Mouse (Mus musculus) CH12.LX (cell line): ENCODE data around the gene Mgll. TPM values are rescaled to one million over a fixed set of nuclear protein-coding genes. Genes with fewer than 3 reads are reported as not detected.
A peak's percentile ranks its signal among the peaks of the same experiment; 100 is the strongest.

ENCODE experiments used
- DNase-seq: peaks from one replicate; pipeline ENCODE4 v3.0.0-alpha.2; 2013; ENCODE audit errors: extremely low read depth
- H3K27ac ChIP-seq: 2 replicates; pipeline ENCODE4 v1.5.1; 2012; ENCODE audit warnings: low read depth, mild to moderate bottlenecking, control low read depth, moderate library complexity; ENCODE audit not compliant: insufficient read depth
- H3K27me3 ChIP-seq: replicated peaks from 2 replicates; pipeline ENCODE3; 2012; ENCODE audit warnings: inconsistent platforms
- H3K36me3 ChIP-seq, 2 experiments: replicated peaks in 1 of 2; 2 replicates each; pipeline versions ENCODE3 to v1.6.1; 2012; ENCODE audit warnings: inconsistent platforms in 1 of 2, low read length in 1 of 2, mild to moderate bottlenecking in 1 of 2, mixed read lengths in 1 of 2, moderate library complexity in 1 of 2; ENCODE audit not compliant: control insufficient read depth in 1 of 2, insufficient read depth in 1 of 2
- H3K4me1 ChIP-seq, 2 experiments: 2 replicates each; pipeline ENCODE4 v1.6.1; 2012; ENCODE audit warnings: inconsistent platforms in 1 of 2, moderate library complexity in 1 of 2; ENCODE audit not compliant: insufficient read depth in 2 of 2, control insufficient read depth in 1 of 2
- H3K4me2 ChIP-seq: 2 replicates; pipeline ENCODE4 v1.6.1; 2012; ENCODE audit warnings: low read depth, mild to moderate bottlenecking, control low read depth; ENCODE audit not compliant: poor library complexity, insufficient read depth, severe bottlenecking
- H3K4me3 ChIP-seq, 3 experiments: fragments of 150-350 bp in 1 of 3; sonication (generic) in 1 of 3; replicated peaks in 1 of 3; 2 replicates each; pipeline versions ENCODE3 to v1.5.1; 2011 to 2012; ENCODE audit warnings: low read depth in 2 of 3, low read length in 2 of 3, mild to moderate bottlenecking in 2 of 3, moderate library complexity in 2 of 3, control low read depth in 1 of 3, improper control_type of control experiment in 1 of 3, inconsistent platforms in 1 of 3, mixed read lengths in 1 of 3; ENCODE audit not compliant: poor library complexity in 1 of 3
- H3K79me2 ChIP-seq: replicated peaks from 2 replicates; pipeline ENCODE4 v1.6.1; 2012; ENCODE audit warnings: mild to moderate bottlenecking, moderate library complexity; ENCODE audit not compliant: control insufficient read depth, poor library complexity, insufficient read depth, severe bottlenecking; ENCODE audit errors: extremely low read depth
- H3K9ac ChIP-seq: 2 replicates; pipeline ENCODE4 v1.6.1; 2012; ENCODE audit warnings: low read depth, mild to moderate bottlenecking, control low read depth, moderate library complexity; ENCODE audit not compliant: insufficient read depth
- H3K9me3 ChIP-seq: replicated peaks from 2 replicates; pipeline ENCODE3; 2012; ENCODE audit warnings: low read length, inconsistent platforms, mixed read lengths
- BHLHE40 ChIP-seq: IDR thresholded peaks from 2 replicates; pipeline ENCODE4 v1.6.1; 2011; ENCODE audit warnings: mild to moderate bottlenecking, low read depth, low read length, improper control_type of control experiment
- CHD2 ChIP-seq: IDR thresholded peaks from 2 replicates; pipeline ENCODE4 v1.6.1; 2011; ENCODE audit warnings: low read length, improper control_type of control experiment
- EP300 ChIP-seq: IDR thresholded peaks from 2 replicates; pipeline ENCODE4 v1.6.1; 2011; ENCODE audit warnings: low read length, improper control_type of control experiment
- ETS1 ChIP-seq: conservative IDR thresholded peaks from 2 replicates; pipeline ENCODE4 v1.6.1; 2012; ENCODE audit warnings: low read depth, mild to moderate bottlenecking, inconsistent platforms, low read length, improper control_type of control experiment, moderate library complexity
- HCFC1 ChIP-seq: IDR thresholded peaks from 2 replicates; pipeline ENCODE4 v1.6.1; 2012; ENCODE audit warnings: low read depth, mild to moderate bottlenecking, inconsistent platforms, low read length, improper control_type of control experiment
- IRF4 ChIP-seq: IDR thresholded peaks from 2 replicates; pipeline ENCODE4 v1.6.1; 2014; ENCODE audit warnings: low read depth, mild to moderate bottlenecking, inconsistent platforms, low read length, improper control_type of control experiment
- JUND ChIP-seq: conservative IDR thresholded peaks from 2 replicates; pipeline ENCODE4 v1.6.1; 2011; ENCODE audit warnings: low read depth, low read length, improper control_type of control experiment
- KAT2A ChIP-seq: IDR thresholded peaks from 2 replicates; pipeline ENCODE4 v1.6.1; 2012; ENCODE audit warnings: low read length, improper control_type of control experiment, inconsistent platforms; ENCODE audit not compliant: insufficient replicate concordance
- MAFK ChIP-seq: IDR thresholded peaks from 2 replicates; pipeline ENCODE4 v1.6.1; 2011; ENCODE audit warnings: low read length, improper control_type of control experiment; ENCODE audit not compliant: insufficient replicate concordance
- MEF2A ChIP-seq: IDR thresholded peaks from 2 replicates; pipeline ENCODE4 v1.6.1; 2014; ENCODE audit warnings: low read depth, mild to moderate bottlenecking, inconsistent platforms, low read length, improper control_type of control experiment, borderline replicate concordance
- MYC ChIP-seq: IDR thresholded peaks from 2 replicates; pipeline ENCODE4 v1.6.1; 2011; ENCODE audit warnings: low read depth, mild to moderate bottlenecking, improper control_type of control experiment, low read length
- NELFE ChIP-seq: IDR thresholded peaks from 2 replicates; pipeline ENCODE4 v1.6.1; 2011; ENCODE audit warnings: low read depth, low read length, improper control_type of control experiment
- PAX5 ChIP-seq: IDR thresholded peaks from 2 replicates; pipeline ENCODE4 v1.6.1; 2012; ENCODE audit warnings: low read length, inconsistent platforms, mixed read lengths
- POLR2A ChIP-seq: IDR thresholded peaks from 2 replicates; pipeline ENCODE4 v1.6.1; 2011; ENCODE audit warnings: low read depth, mild to moderate bottlenecking, improper control_type of control experiment, low read length
- POLR2AphosphoS2 ChIP-seq: IDR thresholded peaks from 2 replicates; pipeline ENCODE4 v1.6.1; 2011; ENCODE audit warnings: low read depth, low read length, improper control_type of control experiment
- SMC3 ChIP-seq: IDR thresholded peaks from 2 replicates; pipeline ENCODE4 v1.6.1; 2011; ENCODE audit warnings: low read depth, low read length, improper control_type of control experiment
- TBP ChIP-seq: conservative IDR thresholded peaks from 2 replicates; pipeline ENCODE4 v1.6.1; 2011; ENCODE audit warnings: low read depth, low read length, improper control_type of control experiment
- ZNF384 ChIP-seq: IDR thresholded peaks from 2 replicates; pipeline ENCODE4 v1.6.1; 2012; ENCODE audit warnings: low read depth, low read length, improper control_type of control experiment, inconsistent platforms
- dilution Hi-C: fragments of 300-500 bp; cut with MboI; formaldehyde crosslinking; loops from 2 replicates; pipeline ENCODE4 v1.14.3; 2020; ENCODE audit warnings: low sequenced_read_pairs; ENCODE audit not compliant: extremely low pct_unique_long_range_greater_than_20kb, extremely low pct_ligation_motif_present
- in situ Hi-C: fragments of 300-500 bp; cut with MboI; formaldehyde crosslinking; loops from 3 replicates; pipeline ENCODE4 v1.14.3; 2019; ENCODE audit warnings: low sequenced_read_pairs, low pct_ligation_motif_present, low pct_unique_long_range_greater_than_20kb, mixed read lengths
- polyA plus RNA-seq: library from polyadenylated mRNA; unstranded; fragments of >175 nt; gene quantifications from 2 replicates; pipeline ENCODE4 v1.2.1, GENCODE M21; 2012; ENCODE audit warnings: low read depth; ENCODE audit not compliant: insufficient read length
- total RNA-seq, 2 experiments: library from RNA; depleted of rRNA; stranded (reverse); fragments of 300-350 nt in 1 of 2; fragments of >200 nt in 1 of 2; gene quantifications; 2 replicates each; pipeline ENCODE4 v1.2.3; 2012 to 2014

Mgll gene
- total and polyA plus RNA-seq, 3 experiments = 60.8 to 81.1 (median 76.5) TPM

DNA sequence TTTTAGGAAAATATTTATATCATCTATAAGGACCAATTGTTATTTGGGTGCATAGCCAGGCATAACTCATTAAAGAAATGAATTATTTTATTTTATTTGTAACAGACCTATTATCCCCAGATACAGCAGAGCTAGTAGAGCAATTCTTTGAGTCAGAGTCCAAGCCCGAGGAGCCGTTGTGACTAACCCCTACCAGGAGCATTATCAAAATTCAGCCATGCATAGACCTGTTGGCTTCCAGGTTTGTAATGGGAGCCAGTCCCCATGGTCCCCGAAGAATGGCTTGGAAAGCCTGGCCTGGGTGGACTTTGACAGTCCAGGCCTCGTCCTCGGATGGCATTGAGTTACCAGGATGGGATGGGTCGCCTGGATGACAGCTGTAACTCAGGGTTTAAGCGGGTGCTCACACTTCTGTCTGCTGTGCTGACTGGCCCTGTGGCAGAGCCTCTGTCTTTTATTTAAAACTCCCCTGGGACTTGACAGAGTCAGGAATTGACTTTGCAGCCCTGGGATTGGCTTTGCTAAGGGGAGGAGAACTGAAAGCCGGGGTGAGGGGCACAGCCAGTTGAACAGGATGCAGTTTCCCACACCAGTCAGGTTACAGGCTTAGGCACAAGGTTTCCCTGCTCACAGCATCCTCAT lies 54.0 kb downstream of the Mgll start:
- in situ Hi-C loops = no loop called here
- peaks cover 20 to 37% of the 10 kb centered on the region in 2 experiments for H3K36me3 ChIP-seq

DNA sequence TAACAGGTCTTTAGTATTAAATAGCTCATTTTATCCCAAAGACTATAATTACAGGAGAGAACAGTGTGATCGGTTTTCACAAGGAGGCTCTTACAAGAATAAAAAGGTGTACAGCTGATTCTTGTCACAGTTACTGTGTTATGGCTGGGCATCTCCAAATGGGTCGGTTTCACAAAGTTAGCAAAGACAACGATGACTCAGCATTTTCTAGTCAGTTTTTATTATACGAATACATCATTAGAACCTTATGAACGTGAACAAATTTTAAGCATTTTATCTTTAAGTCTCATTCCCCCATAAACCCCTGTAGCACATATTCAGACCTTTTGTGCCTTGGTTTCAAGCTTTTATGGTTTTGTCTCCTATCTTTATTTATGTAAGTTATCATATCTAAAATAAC lies 55.5 kb downstream of the Mgll start:
- peaks cover 57% of the 10 kb centered on the region for H3K79me2 ChIP-seq
- in situ Hi-C loops = no loop called here
- peaks cover 41 to 87% of the 10 kb centered on the region in 2 experiments for H3K4me1 ChIP-seq
- no peaks in the 10 kb centered on the region for H3K9me3 ChIP-seq
- no peaks in the 10 kb centered on the region for H3K27me3 ChIP-seq
- no peak overlapping the region for H3K4me3 ChIP-seq
- no peak overlapping the region for H3K9ac ChIP-seq
- H3K36me3 ChIP-seq = peaks cover 25 to 43% of the 10 kb centered on the region in 2 experiments
- H3K4me2 ChIP-seq = no peak overlapping the region
- H3K27ac ChIP-seq = no peak overlapping the region
- DNase-seq = no peak
- TF ChIP-seq MYC = no peak
- TF ChIP-seq MAFK = peak; percentile 99
- dilution Hi-C loops = no loop called here

More for the DNA sequence above, 54.0 kb downstream of the Mgll start:
- Histone ChIP-seq H3K9ac (no peak overlapping the region), H3K4me1 (peaks cover 44 to 87% of the 10 kb centered on the region in 2 experiments), H3K9me3 (no peaks in the 10 kb centered on the region), H3K27me3 (no peaks in the 10 kb centered on the region), H3K27ac (peak overlapping the region; percentile 72), H3K79me2 (peaks cover 53% of the 10 kb centered on the region), H3K4me2 (peak overlapping the region; percentile 41; the same call in 1 of the 2 replicates), H3K4me3 (no peak overlapping the region)
- dilution Hi-C loops = no loop called here
- DNase-seq = peak; percentile 75
- TF ChIP-seq NELFE = no peak
- 0 out of 2 replicates have a peak, but pooled peaks have one; percentile 21 for TF ChIP-seq CHD2
- TF ChIP-seq IRF4 = peak; percentile 75
- peak; percentile 59 for TF ChIP-seq BHLHE40
- peak; percentile 29; the same call in 1 of the 2 replicates for TF ChIP-seq POLR2A
- TF ChIP-seq MEF2A = 0 out of 2 replicates have a peak, but pooled peaks have one; percentile 25
- TF ChIP-seq SMC3 = peak; percentile 20; the same call in 1 of the 2 replicates
- TF ChIP-seq EP300 = peak; percentile 65
- peak; percentile 34 for TF ChIP-seq ETS1
- TF ChIP-seq POLR2AphosphoS2 = no peak; the same call in 1 of the 2 replicates
- TF ChIP-seq KAT2A = 0 out of 2 replicates have a peak, but pooled peaks have one; percentile 33
- TF ChIP-seq JUND = 0 out of 2 replicates have a peak, but pooled peaks have one; percentile 24
- no peak for TF ChIP-seq ZNF384
- no peak for TF ChIP-seq PAX5
- TF ChIP-seq TBP = 0 out of 2 replicates have a peak, but pooled peaks have one; percentile 18
- no peak for TF ChIP-seq HCFC1
